Mouse (Mus musculus) layer of hippocampus, postnatal 36 days (tissue): ENCODE measurements around the gene Aoc3. TPM values are rescaled to one million over a fixed set of nuclear protein-coding genes. Genes with fewer than 3 reads are reported as not detected.
A peak's percentile ranks its signal among the peaks of the same experiment; 100 is the strongest.
"Not testable (repeated sequence)": the region's sequence is repeated elsewhere in the genome, so short reads cannot be mapped to it uniquely, and the experiment has no call there.

Source experiments
- DNase-seq, 2 experiments: peaks; one replicate each; pipeline ENCODE4 v3.0.0; 2022
- total RNA-seq, 2 experiments: library from RNA; stranded (reverse); gene quantifications; 2 replicates each; pipeline ENCODE4 v1.2.3; 2021

Aoc3 gene
- total RNA-seq: 1 to 10 TPM in 1 of 2 experiments, under 1 TPM in 1; 0.62 to 1.4 TPM

- DNase-seq: no peak
These were observed at the start of gene Aoc3 for GRCm38 (mm10) chr11:101330371-101330924. Gene Aoc3 (plus strand): TSS chr11:101330605.

- DNase-seq: no peak
These were observed 49.6 kb upstream of the Aoc3 start for GRCm38 (mm10) chr11:101280837-101281236.

- DNase-seq: no peak
These were observed 47.5 kb upstream of the Aoc3 start for GRCm38 (mm10) chr11:101282896-101283295.

- no peak for DNase-seq
These were observed 46.6 kb upstream of the Aoc3 start for GRCm38 (mm10) chr11:101283805-101284204.

GRCm38 (mm10) chr11:101287306-101287705, 43.1 kb upstream of the Aoc3 start:
- DNase-seq: no peak

GRCm38 (mm10) chr11:101291231-101291630, 39.2 kb upstream of the Aoc3 start:
- DNase-seq: no peak

GRCm38 (mm10) chr11:101295191-101295590, 35.2 kb upstream of the Aoc3 start:
- DNase-seq: no peak

- no peak for DNase-seq
These were observed 29.5 kb upstream of the Aoc3 start for GRCm38 (mm10) chr11:101300881-101301280.

- no peak for DNase-seq
These were observed 29.0 kb upstream of the Aoc3 start for GRCm38 (mm10) chr11:101301299-101302003.

- DNase-seq: peak; percentile 95 to 96
These were observed 28.2 kb upstream of the Aoc3 start, which contains the start of gene Becn1 for GRCm38 (mm10) chr11:101302004-101302798. Gene Becn1 (minus strand): TSS chr11:101302286.

- no peak for DNase-seq
These were observed 22.7 kb upstream of the Aoc3 start for GRCm38 (mm10) chr11:101307744-101308143.

GRCm38 (mm10) chr11:101311083-101311482, 19.3 kb upstream of the Aoc3 start:
- no peak for DNase-seq

GRCm38 (mm10) chr11:101312150-101312549, 18.3 kb upstream of the Aoc3 start:
- no peak for DNase-seq

GRCm38 (mm10) chr11:101314567-101314966, 15.8 kb upstream of the Aoc3 start:
- DNase-seq: no peak

GRCm38 (mm10) chr11:101315082-101315650, 15.2 kb upstream of the Aoc3 start:
- DNase-seq: no peak

GRCm38 (mm10) chr11:101315665-101316500, 14.5 kb upstream of the Aoc3 start, which contains the start of gene Psme3:
Gene Psme3 (plus strand): TSS chr11:101316213.
- peak; percentile 93 to 94 for DNase-seq

GRCm38 (mm10) chr11:101316501-101316917, 13.9 kb upstream of the Aoc3 start:
- DNase-seq: no peak

GRCm38 (mm10) chr11:101323609-101324008, 6.8 kb upstream of the Aoc3 start:
- peak; percentile 72 to 73 for DNase-seq

GRCm38 (mm10) chr11:101324763-101325162, 5.6 kb upstream of the Aoc3 start, which contains the start of gene Aoc2:
Gene Aoc2 (plus strand): TSS chr11:101325063.
- no peak for DNase-seq

GRCm38 (mm10) chr11:101325201-101325600, 5.2 kb upstream of the Aoc3 start:
- not testable (repeated sequence) for DNase-seq

- DNase-seq: no peak
These were observed 4.3 kb upstream of the Aoc3 start for GRCm38 (mm10) chr11:101326147-101326546.

GRCm38 (mm10) chr11:101327311-101327710, 3.1 kb upstream of the Aoc3 start:
- peak in 1 of 2 experiments; percentile 8 for DNase-seq
